9 mouse cellular contexts compared by ENCODE assay signal in genomic region chr6:28420865-28421264, GRCm38 (mm10). TPM values are rescaled to one million over a fixed set of nuclear protein-coding genes. Genes with fewer than 3 reads are reported as not detected.
DNase-seq lines count a peak whose midpoint lies in the region; ATAC-seq and TF ChIP-seq lines count a peak whose summit lies in the region.
"Had no signal": no experiment of that assay in that cellular context is flagged by ENCODE, and none has a peak within 500 bp of the region (broad histone marks: within the 10 kb centered on the region; RNA-seq: fewer than 3 reads in every experiment).

No protein-coding gene starts in this region.

- no peaks in the 10 kb centered on the region for H3K9me3 ChIP-seq in heart, embryonic 11.5 days (replicated peaks; ENCODE audit: control insufficient read depth, low read length)
- H3K9me3 ChIP-seq in E14TG2a.4 (ENCODE audit: low read length), result no peaks in the 10 kb centered on the region
- H3K9me3 ChIP-seq in heart, embryonic 16.5 days (replicated peaks; ENCODE audit: control insufficient read depth, low read length), result no peaks in the 10 kb centered on the region

- peak overlapping the region; percentile 92 for H3K4me2 ChIP-seq in heart, embryonic 11.5 days
- peak overlapping the region; percentile 98 for H3K4me2 ChIP-seq in heart, embryonic 16.5 days (ENCODE audit: low read depth, low read length)

- peaks cover 61% of the 10 kb centered on the region for H3K79me2 ChIP-seq in macrophage (ENCODE audit: inconsistent target)

- H3K4me1 ChIP-seq in heart, embryonic 11.5 days (ENCODE audit: control insufficient read depth, insufficient read depth, low read length), result peaks cover 31% of the 10 kb centered on the region
- peaks cover 54% of the 10 kb centered on the region for H3K4me1 ChIP-seq in E14TG2a.4 (replicated peaks; ENCODE audit: low read depth, low read length)
- H3K4me1 ChIP-seq in heart, embryonic 16.5 days (ENCODE audit: control insufficient read depth, insufficient read depth, low read length), result peaks cover 50% of the 10 kb centered on the region

- peak overlapping the region; percentile 76 for H3K4me3 ChIP-seq in heart, embryonic 11.5 days (ENCODE audit: low read depth, low read length)
- H3K4me3 ChIP-seq in E14TG2a.4 (replicated peaks; ENCODE audit: low read length) (peak overlapping the region; percentile 94), macrophage (ENCODE audit: inconsistent target) (peak overlapping the region; percentile 68)
- peak overlapping the region; percentile 66 for H3K4me3 ChIP-seq in heart, embryonic 16.5 days (ENCODE audit: low read length)

- no peak for DNase-seq in heart, adult 9 months (ENCODE audit: low spot score in 2 of 2)
- no peak for DNase-seq in right cerebral cortex, postnatal 14 days
- DNase-seq in right cerebral cortex, adult 2 months (ENCODE audit: low spot score in 2 of 2), result no peak
- no peak for DNase-seq in adipocyte (ENCODE audit: low spot score)

- H3K27me3 ChIP-seq in heart, embryonic 11.5 days (ENCODE audit: control insufficient read depth, insufficient read depth, low read length), result no peaks in the 10 kb centered on the region
- no peaks in the 10 kb centered on the region for H3K27me3 ChIP-seq in E14TG2a.4 (ENCODE audit: insufficient read depth, low read length)
- no peaks in the 10 kb centered on the region for H3K27me3 ChIP-seq in heart, embryonic 16.5 days (ENCODE audit: control insufficient read depth, insufficient read depth, low read length)

- H3K27ac ChIP-seq in heart, embryonic 11.5 days (ENCODE audit: low read depth, low read length), result peak overlapping the region; percentile 52
- H3K27ac ChIP-seq in heart, embryonic 16.5 days (ENCODE audit: low read length), result no peak overlapping the region
- H3K27ac ChIP-seq in macrophage, result 0 out of 2 replicates have a peak overlapping the region, but pooled peaks have one; percentile 15

- peaks cover 23% of the 10 kb centered on the region for H3K36me3 ChIP-seq in heart, embryonic 11.5 days (ENCODE audit: control insufficient read depth, insufficient read depth, low read length)
- peaks cover 57% of the 10 kb centered on the region for H3K36me3 ChIP-seq in E14TG2a.4 (ENCODE audit: insufficient read depth, low read length)
- H3K36me3 ChIP-seq in heart, embryonic 16.5 days (ENCODE audit: control insufficient read depth, insufficient read depth), result peaks cover 18% of the 10 kb centered on the region
- H3K36me3 ChIP-seq in macrophage (ENCODE audit: inconsistent target), result peaks cover 29% of the 10 kb centered on the region

- WGBS in heart, embryonic 11.5 days (ENCODE audit: insufficient replicate concordance), result 18% methylated on average over 13 of the region's 13 CpGs
- WGBS in heart, embryonic 16.5 days, result 20% methylated on average over 13 of the region's 13 CpGs
- 46% methylated on average over 13 of the region's 13 CpGs for WGBS in macrophage (ENCODE audit: missing documents)

- ATAC-seq in heart, embryonic 11.5 days (replicated peaks; ENCODE audit: insufficient number of reproducible peaks, low FRiP score, low TSS enrichment), result no peak
- no peak for ATAC-seq in heart, embryonic 16.5 days (replicated peaks; ENCODE audit: extremely low read depth, insufficient read depth, low FRiP score)

- TF ChIP-seq CTCF in E14TG2a.4 (conservative IDR thresholded peaks at IDR 0.05; ENCODE audit: low read length), result no peak

- H3K9ac ChIP-seq in heart, embryonic 11.5 days (ENCODE audit: low read depth, low read length), result peak overlapping the region; percentile 71
- H3K9ac ChIP-seq in heart, embryonic 16.5 days (ENCODE audit: low read length), result peak overlapping the region; percentile 79

RNA-seq across cellular contexts. Expression of gene Arf5, which starts 2.5 kb away (rescaled TPM):
- 243 and 281 TPM in 2 replicates for polyA plus RNA-seq in heart, embryonic 11.5 days (2014; fragmentation: Nextera tagmentation; extraction: Ambion mirVana)
- polyA plus RNA-seq in heart, embryonic 16.5 days (2015; fragmentation: Nextera tagmentation; extraction: Ambion mirVana), result 231 and 247 TPM in 2 replicates
- 10 to 100 TPM; 14.8 to 96.9 (median 38.8) TPM for total RNA-seq in macrophage (2018; cell fraction: chromatin; rRNA removed)
- total RNA-seq in macrophage (2018; cell fraction: cytosol; rRNA removed), result 100 to 1,000 TPM; 128 to 184 (median 157) TPM
- 100 to 1,000 TPM in 6 of 26 experiments, 10 to 100 TPM in 20; 41.5 to 143 (median 77.1) TPM for total RNA-seq in macrophage (2018; cell fraction: nucleus; rRNA removed)
- polyA plus RNA-seq in macrophage (2018), result 92.9 to 162 TPM (median 155 TPM) in 3 replicates

RNA-seq across cellular contexts. Expression of gene Fscn3, which starts 6.7 kb away (rescaled TPM):
- polyA plus RNA-seq in heart, embryonic 11.5 days (2014; fragmentation: Nextera tagmentation; extraction: Ambion mirVana), result not detected in 2 replicates
- not detected in 2 replicates for polyA plus RNA-seq in heart, embryonic 16.5 days (2015; fragmentation: Nextera tagmentation; extraction: Ambion mirVana)
- total RNA-seq in macrophage (2018; cell fraction: chromatin; rRNA removed), result under 1 TPM in 4 of 26 experiments, not detected in 22; 0.25 to 0.57 (median 0.45) TPM
- total RNA-seq in macrophage (2018; cell fraction: cytosol; rRNA removed), result not detected
- total RNA-seq in macrophage (2018; cell fraction: nucleus; rRNA removed), result under 1 TPM in 2 of 26 experiments, not detected in 24; 0.35 to 1.00 TPM
- polyA plus RNA-seq in macrophage (2018), result not detected in 3 replicates

RNA-seq across cellular contexts. Expression of gene Gcc1, which starts 7.3 kb away (rescaled TPM):
- polyA plus RNA-seq in heart, embryonic 11.5 days (2014; fragmentation: Nextera tagmentation; extraction: Ambion mirVana), result 4.0 and 4.4 TPM in 2 replicates
- 6.3 and 7.4 TPM in 2 replicates for polyA plus RNA-seq in heart, embryonic 16.5 days (2015; fragmentation: Nextera tagmentation; extraction: Ambion mirVana)
- 10 to 100 TPM in 21 of 26 experiments, 1 to 10 TPM in 5; 4.9 to 46.1 (median 17.6) TPM for total RNA-seq in macrophage (2018; cell fraction: chromatin; rRNA removed)
- total RNA-seq in macrophage (2018; cell fraction: cytosol; rRNA removed), result 10 to 100 TPM in 24 of 26 experiments, 1 to 10 TPM in 2; 8.6 to 24.5 (median 14.6) TPM
- 10 to 100 TPM in 25 of 26 experiments, 1 to 10 TPM in 1; 9.0 to 32.8 (median 20.7) TPM for total RNA-seq in macrophage (2018; cell fraction: nucleus; rRNA removed)
- polyA plus RNA-seq in macrophage (2018), result 10.6 to 11.9 TPM (median 10.9 TPM) in 3 replicates

RNA-seq across cellular contexts. Expression of gene Zfp800, which starts 23.1 kb away (rescaled TPM):
- polyA plus RNA-seq in heart, embryonic 11.5 days (2014; fragmentation: Nextera tagmentation; extraction: Ambion mirVana), result 12.1 and 17.7 TPM in 2 replicates
- polyA plus RNA-seq in heart, embryonic 16.5 days (2015; fragmentation: Nextera tagmentation; extraction: Ambion mirVana), result 11.7 and 12.7 TPM in 2 replicates
- 100 to 1,000 TPM in 19 of 26 experiments, 10 to 100 TPM in 7; 48.6 to 324 (median 123) TPM for total RNA-seq in macrophage (2018; cell fraction: chromatin; rRNA removed)
- 10 to 100 TPM; 23.9 to 74.5 (median 39.1) TPM for total RNA-seq in macrophage (2018; cell fraction: cytosol; rRNA removed)
- 100 to 1,000 TPM in 20 of 26 experiments, 10 to 100 TPM in 6; 67.0 to 272 (median 130) TPM for total RNA-seq in macrophage (2018; cell fraction: nucleus; rRNA removed)
- polyA plus RNA-seq in macrophage (2018), result 18.0 to 19.9 TPM (median 19.3 TPM) in 3 replicates

RNA-seq across cellular contexts. Expression of gene Pax4, which starts 28.3 kb away (rescaled TPM):
- polyA plus RNA-seq in heart, embryonic 11.5 days (2014; fragmentation: Nextera tagmentation; extraction: Ambion mirVana), result not detected in 2 replicates
- polyA plus RNA-seq in heart, embryonic 16.5 days (2015; fragmentation: Nextera tagmentation; extraction: Ambion mirVana), result not detected in 2 replicates
- total RNA-seq in macrophage (2018; cell fraction: chromatin; rRNA removed), result 1 to 10 TPM in 1 of 26 experiments, not detected in 25; 1.2 TPM
- under 1 TPM in 1 of 26 experiments, not detected in 25; 0.14 TPM for total RNA-seq in macrophage (2018; cell fraction: cytosol; rRNA removed)
- total RNA-seq in macrophage (2018; cell fraction: nucleus; rRNA removed), result 1 to 10 TPM in 1 of 26 experiments, not detected in 25; 2.2 TPM
- not detected in 3 replicates for polyA plus RNA-seq in macrophage (2018)
- polyA plus RNA-seq: gonadal fat pad, adult 2 months had no signal
